Mouse (Mus musculus) liver, embryonic 14.5 days (tissue): ENCODE measurements around the gene Ormdl2.

Source experiments
- CTCF ChIP-seq: IDR thresholded peaks from 2 replicates; pipeline ENCODE4 v1.5.1; 2016; ENCODE audit warnings: antibody characterized with exemption, low read depth, control low read depth
- EP300 ChIP-seq: IDR thresholded peaks from 2 replicates; pipeline ENCODE4 v1.6.1; 2016; ENCODE audit warnings: antibody characterized with exemption, low read depth

- TF ChIP-seq CTCF = no peak
- no peak for TF ChIP-seq EP300
These were observed 39.7 kb upstream of the Ormdl2 start for GRCm38 (mm10) chr10:128861176-128861575.
